Mouse (Mus musculus) heart, postnatal 0 days (tissue): ENCODE results near the gene Htr3b.

Experiments
- CTCF ChIP-seq: IDR thresholded peaks from 2 replicates; pipeline ENCODE4 v1.5.1; 2016; ENCODE audit warnings: antibody characterized with exemption, control low read depth, low read depth
- EP300 ChIP-seq: IDR thresholded peaks from 2 replicates; pipeline ENCODE4 v1.6.1; 2016; ENCODE audit warnings: antibody characterized with exemption, low read depth

GRCm38 (mm10) chr9:48916011-48916788 lies 48.6 kb downstream of the Htr3b start:
- TF ChIP-seq CTCF: no peak
- no peak for TF ChIP-seq EP300
